Mouse (Mus musculus): ENCODE measurements around the gene Cntnap2. TPM values are rescaled to one million over a fixed set of nuclear protein-coding genes. Genes with fewer than 3 reads are reported as not detected.
"Not testable (repeated sequence)": the region's sequence is repeated elsewhere in the genome, so short reads cannot be mapped to it uniquely, and the experiment has no call there.

The Cntnap2 gene
- polyA plus RNA-seq, 1 experiment from 2014 or later, result 54.5 TPM

GRCm38 (mm10) chr6:47225391-47225790 lies 2166.2 kb downstream of the Cntnap2 start:
- not testable (repeated sequence) for H3K27ac ChIP-seq (replicated peaks; ENCODE audit: low read depth, low read length); H3K9me3 ChIP-seq (ENCODE audit: control insufficient read depth, low read length); H3K4me2 ChIP-seq (ENCODE audit: low read length); H3K4me3 ChIP-seq (replicated peaks; ENCODE audit: low read depth, low read length); ATAC-seq (ENCODE audit: low FRiP score, low TSS enrichment); H3K27me3 ChIP-seq (ENCODE audit: control insufficient read depth, insufficient read depth, low read length); H3K36me3 ChIP-seq (ENCODE audit: control insufficient read depth, insufficient read depth, low read length); H3K9ac ChIP-seq (replicated peaks; ENCODE audit: low read length); DNase-seq
- 76% methylated on average over 3 of the region's 3 CpGs for WGBS
- peaks cover 16% of the 10 kb centered on the region for H3K4me1 ChIP-seq (ENCODE audit: control insufficient read depth, insufficient read depth, low read length)

- Histone ChIP-seq H3K9me3 (ENCODE audit: control insufficient read depth, low read length) (no peaks in the 10 kb centered on the region), H3K27ac (replicated peaks; ENCODE audit: low read depth, low read length) (0 out of 2 replicates have a peak overlapping the region, but pooled peaks have one; percentile 37), H3K4me2 (ENCODE audit: low read length) (no peak overlapping the region), H3K36me3 (ENCODE audit: control insufficient read depth, insufficient read depth, low read length) (no peaks in the 10 kb centered on the region), H3K4me3 (replicated peaks; ENCODE audit: low read depth, low read length) (no peak overlapping the region), H3K4me1 (ENCODE audit: control insufficient read depth, insufficient read depth, low read length) (peaks cover 16% of the 10 kb centered on the region), H3K27me3 (ENCODE audit: control insufficient read depth, insufficient read depth, low read length) (no peaks in the 10 kb centered on the region), H3K9ac (replicated peaks; ENCODE audit: low read length) (no peak overlapping the region)
- DNase-seq (no peak), ATAC-seq (ENCODE audit: low FRiP score, low TSS enrichment) (no peak)
- 11% methylated on average over 3 of the region's 3 CpGs for WGBS
Observed at GRCm38 (mm10) chr6:47227601-47228000, 2168.4 kb downstream of the Cntnap2 start.

GRCm38 (mm10) chr6:47228676-47229317 lies 2169.6 kb downstream of the Cntnap2 start:
- no peak overlapping the region for H3K27ac ChIP-seq (replicated peaks; ENCODE audit: low read depth, low read length)
- DNase-seq, result peak; percentile 22

GRCm38 (mm10) chr6:47231513-47231912 lies 2172.4 kb downstream of the Cntnap2 start:
- H3K9me3 ChIP-seq (ENCODE audit: control insufficient read depth, low read length), result no peaks in the 10 kb centered on the region
- no peaks in the 10 kb centered on the region for H3K36me3 ChIP-seq (ENCODE audit: control insufficient read depth, insufficient read depth, low read length)
- 73% methylated on average over 6 of the region's 6 CpGs for WGBS
- DNase-seq (no peak), ATAC-seq (ENCODE audit: low FRiP score, low TSS enrichment) (no peak)
- H3K27ac ChIP-seq (replicated peaks; ENCODE audit: low read depth, low read length), result no peak overlapping the region
- H3K4me2 ChIP-seq (ENCODE audit: low read length), result no peak overlapping the region
- no peak overlapping the region for H3K9ac ChIP-seq (replicated peaks; ENCODE audit: low read length)
- no peaks in the 10 kb centered on the region for H3K27me3 ChIP-seq (ENCODE audit: control insufficient read depth, insufficient read depth, low read length)
- H3K4me3 ChIP-seq (replicated peaks; ENCODE audit: low read depth, low read length), result no peak overlapping the region
- H3K4me1 ChIP-seq (ENCODE audit: control insufficient read depth, insufficient read depth, low read length), result peaks cover 16% of the 10 kb centered on the region

More at GRCm38 (mm10) chr6:47228676-47229317, 2169.6 kb downstream of the Cntnap2 start:
- Histone ChIP-seq H3K27me3 (ENCODE audit: control insufficient read depth, insufficient read depth, low read length) (no peaks in the 10 kb centered on the region), H3K9me3 (ENCODE audit: control insufficient read depth, low read length) (no peaks in the 10 kb centered on the region), H3K36me3 (ENCODE audit: control insufficient read depth, insufficient read depth, low read length) (no peaks in the 10 kb centered on the region), H3K4me3 (replicated peaks; ENCODE audit: low read depth, low read length) (no peak overlapping the region), H3K9ac (replicated peaks; ENCODE audit: low read length) (no peak overlapping the region), H3K4me1 (ENCODE audit: control insufficient read depth, insufficient read depth, low read length) (peaks cover 16% of the 10 kb centered on the region), H3K4me2 (ENCODE audit: low read length) (no peak overlapping the region)
- 26% methylated on average over 7 of the region's 7 CpGs for WGBS
- ATAC-seq (ENCODE audit: low FRiP score, low TSS enrichment), result no peak

- Histone ChIP-seq H3K27ac (replicated peaks; ENCODE audit: low read depth, low read length) (peak overlapping the region; percentile 90), H3K4me1 (ENCODE audit: control insufficient read depth, insufficient read depth, low read length) (peaks cover 11% of the 10 kb centered on the region), H3K9ac (replicated peaks; ENCODE audit: low read length) (0 out of 2 replicates have a peak overlapping the region, but pooled peaks have one; percentile 24), H3K9me3 (ENCODE audit: control insufficient read depth, low read length) (no peaks in the 10 kb centered on the region), H3K4me3 (replicated peaks; ENCODE audit: low read depth, low read length) (no peak overlapping the region), H3K4me2 (ENCODE audit: low read length) (peak overlapping the region; percentile 26), H3K36me3 (ENCODE audit: control insufficient read depth, insufficient read depth, low read length) (no peaks in the 10 kb centered on the region), H3K27me3 (ENCODE audit: control insufficient read depth, insufficient read depth, low read length) (no peaks in the 10 kb centered on the region)
- DNase-seq, result peak; percentile 87
- 7% methylated on average over 3 of the region's 3 CpGs for WGBS
- peak; percentile 86 for ATAC-seq (ENCODE audit: low FRiP score, low TSS enrichment)
Observed at GRCm38 (mm10) chr6:47239376-47239921, 2180.3 kb downstream of the Cntnap2 start.

- Histone ChIP-seq H3K4me1 (ENCODE audit: control insufficient read depth, insufficient read depth, low read length) (peaks cover 25% of the 10 kb centered on the region), H3K4me2 (ENCODE audit: low read length) (no peak overlapping the region), H3K36me3 (ENCODE audit: control insufficient read depth, insufficient read depth, low read length) (no peaks in the 10 kb centered on the region), H3K27ac (replicated peaks; ENCODE audit: low read depth, low read length) (no peak overlapping the region), H3K9me3 (ENCODE audit: control insufficient read depth, low read length) (no peaks in the 10 kb centered on the region), H3K27me3 (ENCODE audit: control insufficient read depth, insufficient read depth, low read length) (no peaks in the 10 kb centered on the region), H3K4me3 (replicated peaks; ENCODE audit: low read depth, low read length) (no peak overlapping the region), H3K9ac (replicated peaks; ENCODE audit: low read length) (no peak overlapping the region)
- ATAC-seq (ENCODE audit: low FRiP score, low TSS enrichment) (no peak), DNase-seq (no peak)
Observed at GRCm38 (mm10) chr6:47241379-47241778, 2182.2 kb downstream of the Cntnap2 start.

GRCm38 (mm10) chr6:47243863-47244606 lies 2184.9 kb downstream of the Cntnap2 start:
- Histone ChIP-seq H3K9me3 (ENCODE audit: control insufficient read depth, low read length) (no peaks in the 10 kb centered on the region), H3K27me3 (ENCODE audit: control insufficient read depth, insufficient read depth, low read length) (no peaks in the 10 kb centered on the region), H3K9ac (replicated peaks; ENCODE audit: low read length) (peak overlapping the region; percentile 55), H3K4me2 (ENCODE audit: low read length) (peak overlapping the region; percentile 63), H3K4me1 (ENCODE audit: control insufficient read depth, insufficient read depth, low read length) (peaks cover 25% of the 10 kb centered on the region), H3K36me3 (ENCODE audit: control insufficient read depth, insufficient read depth, low read length) (no peaks in the 10 kb centered on the region), H3K4me3 (replicated peaks; ENCODE audit: low read depth, low read length) (peak overlapping the region; percentile 44), H3K27ac (replicated peaks; ENCODE audit: low read depth, low read length) (peak overlapping the region; percentile 68)
- peak; percentile 95 for DNase-seq
- peak; percentile 82 for ATAC-seq (ENCODE audit: low FRiP score, low TSS enrichment)
- WGBS, result 14% methylated on average over 6 of the region's 6 CpGs

- peaks cover 19% of the 10 kb centered on the region for H3K4me1 ChIP-seq (ENCODE audit: control insufficient read depth, insufficient read depth, low read length)
- no peaks in the 10 kb centered on the region for H3K9me3 ChIP-seq (ENCODE audit: control insufficient read depth, low read length)
- peak overlapping the region; percentile 68 for H3K27ac ChIP-seq (replicated peaks; ENCODE audit: low read depth, low read length)
- no peaks in the 10 kb centered on the region for H3K27me3 ChIP-seq (ENCODE audit: control insufficient read depth, insufficient read depth, low read length)
- peak overlapping the region; percentile 63 for H3K4me2 ChIP-seq (ENCODE audit: low read length)
- peak; percentile 65; the same call in 1 of the 2 replicates for ATAC-seq (ENCODE audit: low FRiP score, low TSS enrichment)
- no peaks in the 10 kb centered on the region for H3K36me3 ChIP-seq (ENCODE audit: control insufficient read depth, insufficient read depth, low read length)
- 4% methylated on average over 7 of the region's 7 CpGs for WGBS
- peak overlapping the region; percentile 44 for H3K4me3 ChIP-seq (replicated peaks; ENCODE audit: low read depth, low read length)
- peak; percentile 71 for DNase-seq
- peak overlapping the region; percentile 55 for H3K9ac ChIP-seq (replicated peaks; ENCODE audit: low read length)
Observed at GRCm38 (mm10) chr6:47244642-47245041, 2185.5 kb downstream of the Cntnap2 start.

All from midbrain, embryonic 14.5 days (tissue).